Mouse (Mus musculus) gastrocnemius, adult 2 months (tissue): Measurements from ENCODE around the gene Prkca. TPM values are rescaled to one million over a fixed set of nuclear protein-coding genes. Genes with fewer than 3 reads are reported as not detected.
A peak's percentile ranks its signal among the peaks of the same experiment; 100 is the strongest.

Experiments used
- DNase-seq: peaks from one replicate; pipeline ENCODE4 v3.0.0; 2022
- H3K27ac ChIP-seq: fragments of 200-600 bp; 2 replicates; pipeline ENCODE4 v1.8.1; 2022; ENCODE audit warnings: mild to moderate bottlenecking
- H3K4me3 ChIP-seq: fragments of 200-600 bp; 2 replicates; pipeline ENCODE4 v1.8.1; 2022; ENCODE audit warnings: mild to moderate bottlenecking, moderate library complexity
- CTCF ChIP-seq: fragments of 200-600 bp; IDR thresholded peaks from 2 replicates; pipeline ENCODE4 v1.8.1; 2022; ENCODE audit warnings: antibody characterized with exemption, mild to moderate bottlenecking, moderate library complexity
- intact Hi-C: fragments of 180-260 bp; cut with DNase I; formaldehyde crosslinking; loops from one replicate; pipeline ENCODE4 v1.15.1; 2025
- total RNA-seq, 2 experiments: library from RNA; stranded (reverse); gene quantifications; 2 replicates each; pipeline ENCODE4 v1.2.3; 2021

Prkca gene
- total RNA-seq, 2 experiments from 2014 or later = 54.9 to 57.8 TPM

DNA sequence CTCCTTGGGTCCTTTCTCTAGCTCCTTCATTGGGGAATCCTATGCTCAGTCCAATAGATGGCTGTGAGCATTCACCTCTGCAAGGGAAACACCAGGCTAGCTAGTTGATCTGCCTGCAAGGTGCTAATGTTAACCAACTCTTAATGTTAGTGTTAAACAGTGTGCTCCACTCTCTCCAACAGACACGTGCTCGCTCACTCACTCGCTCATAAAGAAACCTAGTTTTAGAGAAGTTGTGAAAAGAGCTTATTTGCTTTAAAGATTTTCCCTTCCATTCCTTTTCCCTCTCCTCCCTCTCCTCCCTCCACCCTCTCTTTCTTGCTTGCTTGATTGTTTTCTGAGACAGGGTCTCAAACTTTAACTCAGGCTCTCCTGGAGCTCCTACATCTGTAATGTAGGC, 266.2 kb downstream of the Prkca start:
- H3K27ac ChIP-seq = no peak overlapping the region
- intact Hi-C loops = no loop called here
- no peak for TF ChIP-seq CTCF
- H3K4me3 ChIP-seq = no peak overlapping the region
- no peak for DNase-seq

DNA sequence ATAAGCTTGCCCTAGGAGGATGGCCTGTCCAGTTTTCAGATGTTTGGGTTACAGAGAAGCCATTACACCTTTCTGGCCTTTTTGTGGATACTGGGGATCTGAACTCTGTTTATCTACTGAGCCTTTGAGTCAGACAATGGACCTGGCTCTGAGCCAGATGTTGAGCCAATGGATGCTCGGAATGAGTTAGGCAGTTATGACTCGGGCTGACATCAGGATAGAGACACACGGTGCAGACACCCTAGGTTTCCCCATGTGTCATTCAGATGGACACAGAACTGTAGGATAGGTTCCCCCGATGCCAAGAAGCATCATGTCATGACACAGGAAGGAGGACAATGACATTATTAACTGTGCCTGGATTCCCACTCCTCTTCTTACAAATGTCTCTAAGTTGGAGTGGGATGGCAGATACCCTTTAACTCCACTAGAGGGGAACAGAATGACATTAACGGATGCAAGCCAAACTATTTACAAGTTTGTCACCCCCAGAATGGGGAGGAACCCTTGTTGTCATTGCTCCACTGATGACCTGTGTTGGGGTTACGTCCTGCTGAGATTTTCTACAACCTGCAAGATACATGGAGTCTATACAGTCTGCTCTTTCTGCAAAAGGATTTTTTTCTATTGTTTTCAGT, 271.0 kb downstream of the Prkca start:
- no peak for DNase-seq
- H3K27ac ChIP-seq = no peak overlapping the region
- intact Hi-C loops = no loop called here
- H3K4me3 ChIP-seq = no peak overlapping the region
- no peak; the same call in 1 of the 2 replicates for TF ChIP-seq CTCF

DNA sequence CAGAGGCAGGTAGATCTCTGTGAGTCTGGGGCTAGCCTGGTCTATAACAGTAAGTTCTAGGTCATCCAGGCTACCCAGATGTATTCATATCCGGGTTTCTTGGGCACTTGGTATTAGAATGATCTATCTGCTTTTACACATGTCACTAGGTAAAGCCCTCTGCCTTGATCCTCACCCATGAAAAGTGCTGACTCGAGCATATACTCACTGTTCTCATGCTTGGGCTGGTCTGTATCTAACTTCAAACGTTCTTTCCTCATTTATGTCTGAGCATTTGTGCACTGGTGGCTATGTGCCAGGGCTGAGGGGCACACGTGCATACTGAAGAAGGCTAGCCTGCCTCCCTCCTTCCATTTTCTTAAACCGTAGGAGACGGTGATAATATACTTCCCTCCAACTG, 272.5 kb downstream of the Prkca start:
- DNase-seq = no peak
- TF ChIP-seq CTCF = no peak
- Histone ChIP-seq H3K4me3 (no peak overlapping the region), H3K27ac (no peak overlapping the region)
- intact Hi-C loops = no loop called here

DNA sequence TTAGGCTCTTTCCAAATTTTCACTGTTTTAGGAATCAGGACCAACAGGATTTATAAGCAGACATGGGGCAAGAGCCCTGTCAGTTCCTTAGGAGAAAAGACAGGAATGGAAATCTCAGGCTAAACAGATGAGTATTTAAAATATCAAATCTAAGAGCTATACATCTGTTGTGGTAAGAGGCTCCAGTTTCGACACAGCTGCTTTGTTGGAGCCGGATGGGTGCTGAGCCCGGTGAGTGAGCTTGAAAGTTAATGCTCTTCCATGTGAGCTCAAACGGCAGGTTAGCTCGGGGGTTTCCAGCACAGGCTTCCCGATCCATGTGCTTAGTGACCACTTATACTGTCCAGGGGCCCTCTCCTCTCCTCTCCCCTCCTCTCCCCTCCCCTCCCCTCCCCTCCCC, 273.7 kb downstream of the Prkca start:
- DNase-seq = no peak
- TF ChIP-seq CTCF = no peak
- no peak overlapping the region for H3K27ac ChIP-seq
- intact Hi-C loops = no loop called here
- no peak overlapping the region for H3K4me3 ChIP-seq

DNA sequence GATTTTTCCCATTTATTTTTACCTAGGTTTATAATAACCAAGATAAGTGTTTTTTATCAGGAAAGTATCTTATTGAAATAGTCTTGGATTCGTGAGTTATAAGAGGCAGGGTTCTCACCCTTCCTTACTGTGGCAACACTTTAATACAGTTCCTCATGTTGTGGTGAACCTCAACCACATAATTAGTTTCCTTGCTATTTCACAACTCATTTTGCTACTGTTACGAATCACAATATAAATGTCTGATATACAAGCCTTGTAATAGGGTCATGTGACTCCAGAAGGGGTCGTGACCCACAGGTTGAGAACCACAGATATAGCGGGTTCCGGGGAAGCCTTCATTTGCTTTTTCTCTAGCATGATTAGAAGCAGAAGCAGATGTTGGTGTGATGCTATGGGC, 275.3 kb downstream of the Prkca start:
- H3K27ac ChIP-seq = no peak overlapping the region
- DNase-seq = no peak
- intact Hi-C loops = no loop called here
- no peak for TF ChIP-seq CTCF
- no peak overlapping the region for H3K4me3 ChIP-seq

DNA sequence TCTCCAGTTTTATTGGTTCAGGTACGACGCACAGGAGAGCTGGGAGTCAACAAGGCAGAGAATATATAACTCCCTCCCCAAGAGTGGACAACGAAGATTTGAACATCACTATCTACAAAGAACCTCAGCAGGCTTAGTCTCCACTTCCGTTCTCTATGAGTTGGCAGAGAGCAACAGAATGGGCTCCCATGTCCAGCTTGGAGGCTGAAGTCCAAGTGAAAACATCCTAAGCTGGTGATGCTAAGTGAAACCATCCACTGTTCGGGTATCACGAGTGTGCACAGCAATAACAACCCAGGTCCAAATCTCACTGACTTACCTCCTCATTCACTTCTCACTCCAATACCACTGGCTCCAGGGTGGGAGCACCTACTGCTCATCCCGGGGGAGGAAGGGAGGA, 276.6 kb downstream of the Prkca start:
- H3K4me3 ChIP-seq = no peak overlapping the region
- no peak for TF ChIP-seq CTCF
- intact Hi-C loops = no loop called here
- no peak overlapping the region for H3K27ac ChIP-seq
- no peak for DNase-seq

DNA sequence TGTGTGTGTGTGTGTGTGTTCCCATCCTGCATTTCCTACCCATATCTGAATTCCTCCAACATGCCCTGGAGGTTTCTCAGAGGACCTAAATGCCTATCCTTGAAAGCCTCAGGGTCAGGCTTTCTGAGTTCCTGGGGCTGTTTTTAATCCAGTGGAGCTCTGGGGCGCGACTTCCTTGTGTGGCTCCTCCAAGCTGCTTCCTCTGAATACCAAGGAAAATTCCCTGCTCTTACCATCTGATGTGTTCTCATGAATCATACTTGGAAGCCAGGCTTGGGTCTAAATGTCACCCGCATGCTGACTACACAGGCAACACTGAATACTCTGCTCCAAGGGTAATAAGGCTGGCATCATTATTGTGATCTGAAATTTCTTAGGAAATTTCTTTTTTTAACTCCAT, 279.3 kb downstream of the Prkca start:
- peak overlapping the region; percentile 72 for H3K27ac ChIP-seq
- no peak overlapping the region for H3K4me3 ChIP-seq
- TF ChIP-seq CTCF = no peak
- no peak for DNase-seq
- intact Hi-C loops = no loop called here

DNA sequence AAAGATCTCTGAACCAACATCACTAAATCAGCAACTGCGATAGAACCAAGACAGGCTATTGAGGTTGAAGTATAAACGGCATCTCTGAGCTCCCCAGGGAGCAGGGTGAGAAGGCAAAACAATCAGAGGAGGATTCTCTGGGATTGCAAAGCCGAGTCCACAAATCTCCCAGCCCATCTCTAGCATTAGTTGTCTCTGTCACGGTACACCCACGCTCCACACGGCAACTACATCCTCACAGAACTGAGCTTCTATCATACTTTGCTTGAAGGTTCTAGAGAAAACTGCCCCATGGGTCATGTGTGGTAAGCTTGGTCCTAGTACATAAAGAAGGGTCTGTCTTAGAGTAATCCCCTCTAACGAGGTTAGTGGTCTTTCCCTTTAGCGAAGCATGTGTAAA, 280.6 kb downstream of the Prkca start:
- TF ChIP-seq CTCF = no peak

DNA sequence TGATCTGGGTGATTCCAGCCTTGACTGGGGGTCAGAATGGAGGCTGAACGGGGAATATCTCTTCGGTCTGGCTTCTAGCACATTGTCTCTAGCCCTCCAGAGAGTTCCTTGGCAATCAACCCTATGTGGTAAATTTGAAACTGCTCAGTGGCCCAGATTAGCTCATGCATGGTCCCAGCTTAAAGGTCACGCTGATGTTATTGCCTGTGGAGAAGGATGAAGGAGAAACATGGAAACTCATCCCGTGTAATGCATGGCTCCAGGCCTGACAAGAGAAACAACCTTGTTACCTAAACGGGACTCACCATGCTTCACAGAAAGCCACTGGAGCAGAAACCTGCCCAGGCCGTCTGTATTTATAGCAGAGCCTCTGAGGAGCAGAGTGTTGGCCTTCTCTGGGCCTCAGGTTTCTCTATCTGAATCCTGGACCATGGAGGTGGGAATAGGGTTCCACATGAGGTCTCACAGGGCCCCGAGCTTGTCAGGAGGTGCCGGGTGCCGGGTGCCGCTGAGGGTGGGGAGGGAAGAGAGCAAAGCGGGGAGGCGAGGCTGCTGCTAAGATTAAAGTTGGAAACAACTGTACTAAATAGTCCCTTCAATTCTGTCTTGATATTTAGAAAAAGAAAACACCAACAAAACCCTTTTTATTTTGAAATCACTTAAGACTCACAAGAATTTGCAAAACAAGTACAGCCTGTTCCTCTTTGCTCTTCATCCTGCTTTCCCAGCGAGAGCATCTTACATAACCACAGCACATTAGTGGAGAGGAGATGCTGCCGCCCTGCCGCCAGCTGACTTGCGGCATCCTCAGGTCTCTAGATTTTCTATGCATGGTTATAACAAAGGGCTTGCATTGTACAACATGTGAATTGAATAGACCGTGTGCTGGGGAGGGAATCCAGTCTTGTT, 281.9 kb downstream of the Prkca start:
- DNase-seq = peak; percentile 69
- no peak for TF ChIP-seq CTCF
- peak overlapping the region; percentile 94 for H3K27ac ChIP-seq
- intact Hi-C loops = no loop called here
- H3K4me3 ChIP-seq = peak overlapping the region; percentile 32

More for the DNA sequence above, 280.6 kb downstream of the Prkca start:
- H3K4me3 ChIP-seq = no peak overlapping the region
- peak; percentile 34 for DNase-seq
- intact Hi-C loops = no loop called here
- peak overlapping the region; percentile 94 for H3K27ac ChIP-seq

DNA sequence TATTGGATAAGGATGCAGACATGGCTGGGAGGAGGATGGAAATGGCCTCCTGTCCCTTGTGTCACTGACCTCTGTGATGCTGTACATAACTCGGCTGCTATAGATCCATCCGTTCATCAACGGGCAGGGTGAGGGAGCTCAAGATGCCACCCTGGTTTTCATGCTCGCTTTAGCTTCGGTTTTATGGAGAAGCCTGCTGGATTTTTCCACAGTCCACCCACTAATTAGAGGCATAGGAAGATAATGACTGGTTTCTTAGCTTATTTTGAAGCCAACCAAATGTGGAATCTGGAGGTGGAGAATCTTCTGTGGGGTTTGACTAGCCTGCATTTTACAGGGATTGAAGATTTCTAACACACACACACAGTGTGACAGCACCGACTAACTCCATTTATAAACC, 286.6 kb downstream of the Prkca start:
- intact Hi-C loops = no loop called here
- DNase-seq = no peak
- Histone ChIP-seq H3K27ac (no peak overlapping the region), H3K4me3 (no peak overlapping the region)
- TF ChIP-seq CTCF = no peak

DNA sequence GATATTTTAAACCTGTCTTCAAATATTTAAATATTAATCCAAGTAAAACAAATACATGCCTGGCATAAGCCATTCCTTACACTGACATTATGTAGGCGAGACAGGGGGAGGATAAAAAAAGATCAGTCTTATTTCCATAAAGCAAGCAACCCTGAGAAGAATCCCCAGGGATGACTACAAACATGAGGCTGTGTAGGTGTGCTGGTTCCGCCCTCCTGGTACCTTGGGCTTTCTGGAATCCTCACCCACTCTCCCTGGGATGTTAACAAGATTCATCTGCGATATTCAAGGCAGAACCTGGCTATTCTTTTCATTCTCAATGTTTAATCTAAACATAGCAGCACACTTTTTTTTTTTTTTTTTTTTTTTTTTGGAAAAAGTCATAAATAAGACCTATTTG, 289.1 kb downstream of the Prkca start:
- no peak overlapping the region for H3K27ac ChIP-seq
- no peak overlapping the region for H3K4me3 ChIP-seq
- intact Hi-C loops = no loop called here
- no peak for TF ChIP-seq CTCF
- no peak for DNase-seq

DNA sequence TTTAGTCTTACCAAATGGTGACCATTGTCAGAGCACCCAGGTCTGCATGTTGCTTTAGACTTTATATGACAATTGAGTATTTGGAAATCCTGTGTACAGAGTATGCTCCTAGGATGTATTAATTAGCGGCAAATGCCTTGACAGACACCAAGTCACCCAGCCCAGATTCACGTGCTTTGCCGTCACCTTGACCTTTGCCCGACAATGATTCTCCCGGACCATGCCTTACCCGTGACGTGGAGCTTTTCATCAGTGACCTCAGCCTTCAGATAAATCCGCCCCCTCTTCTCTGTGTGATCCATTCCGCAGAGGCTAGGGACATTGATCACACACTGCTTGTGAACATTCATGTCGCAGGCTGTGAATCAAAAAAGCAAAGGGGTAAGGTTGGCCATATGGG, 290.0 kb downstream of the Prkca start:
- intact Hi-C loops = no loop called here
- DNase-seq = no peak
- TF ChIP-seq CTCF = no peak
- Histone ChIP-seq H3K4me3 (no peak overlapping the region), H3K27ac (no peak overlapping the region)

DNA sequence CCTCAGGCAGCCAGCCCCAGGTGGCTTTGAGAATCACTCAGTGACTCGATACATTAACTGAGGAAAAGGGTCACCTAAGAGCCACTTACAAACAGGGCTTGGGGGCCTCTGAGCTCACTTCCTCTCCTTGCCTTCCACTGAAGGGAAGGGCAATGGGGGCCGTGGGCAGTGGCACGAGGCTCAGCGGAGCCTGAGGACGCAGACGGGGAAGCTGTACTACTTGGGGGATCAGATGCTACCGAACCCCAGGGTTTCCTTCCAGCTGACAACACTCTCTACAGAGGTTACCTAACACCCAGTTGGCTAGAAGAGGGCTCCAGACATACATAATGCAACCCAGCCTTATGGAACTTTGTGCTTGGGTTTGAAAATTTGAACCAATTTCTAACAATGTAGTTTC, 302.1 kb downstream of the Prkca start:
- Histone ChIP-seq H3K4me3 (no peak overlapping the region), H3K27ac (no peak overlapping the region)
- intact Hi-C loops = no loop called here
- TF ChIP-seq CTCF = no peak
- no peak for DNase-seq

DNA sequence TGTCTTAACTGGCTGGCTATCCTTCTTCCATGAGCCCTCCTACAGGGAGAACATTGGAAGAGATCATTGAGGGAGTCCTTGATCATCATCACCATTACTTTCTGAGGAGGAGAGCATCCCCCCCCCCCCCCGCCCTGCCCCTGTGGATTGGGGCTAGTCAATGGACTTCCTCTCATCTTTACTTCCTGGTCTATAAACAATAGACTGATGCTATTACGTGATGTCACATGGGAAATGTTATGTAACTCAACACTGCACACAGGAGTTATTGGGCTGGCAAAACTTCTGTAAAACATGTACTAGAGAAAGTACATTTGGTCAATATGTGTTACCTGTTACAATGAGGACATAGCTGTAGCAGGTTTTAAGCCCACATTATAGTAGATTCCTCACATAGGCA, 302.9 kb downstream of the Prkca start:
- TF ChIP-seq CTCF = no peak
- H3K4me3 ChIP-seq = no peak overlapping the region
- H3K27ac ChIP-seq = no peak overlapping the region
- DNase-seq = no peak
- intact Hi-C loops = no loop called here
